Mouse (Mus musculus) frontal cortex, postnatal 14 days (tissue): ENCODE results near the gene Pnpt1.

Experiments used
- DNase-seq, 2 experiments: peaks; one replicate each; pipeline ENCODE4 v3.0.0; 2022; ENCODE audit warnings: low spot score in 2 of 2

Gene Pnpt1

GRCm38 (mm10) chr11:29130385-29131355 lies at the start of gene Pnpt1:
TSS of gene Pnpt1 (plus strand) at chr11:29130744.
- DNase-seq: peak; percentile 82 to 89

GRCm38 (mm10) chr11:29092403-29092802 lies 38.1 kb upstream of the Pnpt1 start:
- DNase-seq: no peak

GRCm38 (mm10) chr11:29098926-29099325 lies 31.6 kb upstream of the Pnpt1 start:
- no peak for DNase-seq

- no peak for DNase-seq
Observed at GRCm38 (mm10) chr11:29129862-29130384, 621 bp upstream of the Pnpt1 start.

GRCm38 (mm10) chr11:29140671-29141070 lies 10.1 kb downstream of the Pnpt1 start:
- DNase-seq: no peak

GRCm38 (mm10) chr11:29148901-29149300 lies 18.4 kb downstream of the Pnpt1 start:
- DNase-seq: no peak

GRCm38 (mm10) chr11:29163569-29163968 lies 33.0 kb downstream of the Pnpt1 start:
- DNase-seq: no peak

- peak; percentile 47 to 56 for DNase-seq
Observed at GRCm38 (mm10) chr11:29171959-29172391, 41.4 kb downstream of the Pnpt1 start.

GRCm38 (mm10) chr11:29172563-29173124 lies 42.1 kb downstream of the Pnpt1 start, which contains the start of gene Ppp4r3b:
TSS of gene Ppp4r3b (plus strand) at chr11:29172890.
- peak; percentile 95 to 99 for DNase-seq

- DNase-seq: peak; percentile 41 to 44
Observed at GRCm38 (mm10) chr11:29173125-29173631, 42.6 kb downstream of the Pnpt1 start.

- no peak for DNase-seq
Observed at GRCm38 (mm10) chr11:29173706-29174436, 43.3 kb downstream of the Pnpt1 start.

GRCm38 (mm10) chr11:29179319-29179718 lies 48.8 kb downstream of the Pnpt1 start:
- DNase-seq: no peak

GRCm38 (mm10) chr11:29180657-29181056 lies 50.1 kb downstream of the Pnpt1 start:
- peak; percentile 9 to 10 for DNase-seq

- no peak for DNase-seq
Observed at GRCm38 (mm10) chr11:29181751-29182150, 51.2 kb downstream of the Pnpt1 start.

- no peak for DNase-seq
Observed at GRCm38 (mm10) chr11:29188981-29189380, 58.4 kb downstream of the Pnpt1 start.

- DNase-seq: no peak
Observed at GRCm38 (mm10) chr11:29203653-29204052, 73.1 kb downstream of the Pnpt1 start.

- no peak for DNase-seq
Observed at GRCm38 (mm10) chr11:29209774-29210173, 79.2 kb downstream of the Pnpt1 start.
